Mouse (Mus musculus): ENCODE measurements around the gene Klra7. TPM values are rescaled to one million over a fixed set of nuclear protein-coding genes. Genes with fewer than 3 reads are reported as not detected.
"Not testable (repeated sequence)": the region's sequence is repeated elsewhere in the genome, so short reads cannot be mapped to it uniquely, and the experiment has no call there.

Klra7 gene
- polyA plus RNA-seq (2014; fragmentation: Nextera tagmentation; extraction: Ambion mirVana) = not detected in 2 replicates

DNA sequence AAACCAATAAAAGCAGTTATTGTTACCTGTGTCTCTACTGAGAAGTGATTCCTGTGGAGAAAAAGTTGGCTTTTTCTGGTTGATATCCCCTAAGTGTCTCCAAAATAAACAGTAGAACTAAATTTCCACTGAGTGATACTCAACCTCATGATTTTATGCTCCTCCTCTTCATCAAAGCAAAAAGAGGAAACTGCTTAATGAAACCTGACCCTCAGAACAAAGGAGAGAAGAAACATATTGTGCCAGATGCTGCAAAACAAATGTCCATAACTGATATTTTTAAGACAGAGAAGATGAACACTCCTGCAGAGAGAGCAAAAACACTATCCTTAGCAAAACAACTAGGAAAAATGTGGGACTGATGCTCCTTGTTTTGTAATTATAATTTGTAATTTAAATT lies at the start of gene Klra7:
TSS of gene Klra7 (minus strand) at position 101 of the 400 bp plus-strand sequence.
- no peaks in the 10 kb centered on the region for H3K9me3 ChIP-seq (ENCODE audit: control insufficient read depth, low read length)
- H3K4me3 ChIP-seq (ENCODE audit: low read depth, low read length) = no peak within 1 kb of the TSS
- DNase-seq (ENCODE audit: low spot score) (no peak), ATAC-seq (replicated peaks; ENCODE audit: low FRiP score) (no peak)
- H3K36me3 ChIP-seq (ENCODE audit: control insufficient read depth, insufficient read depth, low read length) = no peaks in the 10 kb centered on the region
- H3K4me2 ChIP-seq = no peak within 1 kb of the TSS
- H3K9ac ChIP-seq (ENCODE audit: low read depth, low read length) = no peak within 1 kb of the TSS
- no peaks in the 10 kb centered on the region for H3K4me1 ChIP-seq (replicated peaks; ENCODE audit: control insufficient read depth, insufficient read depth, low read length)
- H3K27ac ChIP-seq (ENCODE audit: low read depth, low read length) = no peak within 1 kb of the TSS
- no peaks in the 10 kb centered on the region for H3K27me3 ChIP-seq (replicated peaks; ENCODE audit: control insufficient read depth, insufficient read depth, low read length)

- H3K9me3 ChIP-seq (ENCODE audit: control insufficient read depth, low read length); ATAC-seq (replicated peaks; ENCODE audit: low FRiP score); DNase-seq (ENCODE audit: low spot score); H3K4me3 ChIP-seq (ENCODE audit: low read depth, low read length); H3K9ac ChIP-seq (ENCODE audit: low read depth, low read length); H3K4me1 ChIP-seq (replicated peaks; ENCODE audit: control insufficient read depth, insufficient read depth, low read length); H3K27me3 ChIP-seq (replicated peaks; ENCODE audit: control insufficient read depth, insufficient read depth, low read length); H3K27ac ChIP-seq (ENCODE audit: low read depth, low read length); H3K36me3 ChIP-seq (ENCODE audit: control insufficient read depth, insufficient read depth, low read length); H3K4me2 ChIP-seq: not testable (repeated sequence)
- WGBS = 70% methylated on average over 1 of the region's 1 CpGs
Measured at GRCm38 (mm10) chr6:130281828-130282227, 48.7 kb upstream of the Klra7 start, which contains the start of gene Klra10. Gene Klra10 (minus strand): TSS chr6:130281928.

- Histone ChIP-seq H3K9ac (ENCODE audit: low read depth, low read length) (no peak overlapping the region), H3K4me2 (no peak overlapping the region), H3K27me3 (replicated peaks; ENCODE audit: control insufficient read depth, insufficient read depth, low read length) (no peaks in the 10 kb centered on the region), H3K36me3 (ENCODE audit: control insufficient read depth, insufficient read depth, low read length) (no peaks in the 10 kb centered on the region), H3K27ac (ENCODE audit: low read depth, low read length) (no peak overlapping the region), H3K9me3 (ENCODE audit: control insufficient read depth, low read length) (peaks cover 9% of the 10 kb centered on the region; the same call in 1 of the 2 replicates), H3K4me3 (ENCODE audit: low read depth, low read length) (no peak overlapping the region), H3K4me1 (replicated peaks; ENCODE audit: control insufficient read depth, insufficient read depth, low read length) (no peaks in the 10 kb centered on the region)
- ATAC-seq (replicated peaks; ENCODE audit: low FRiP score) (no peak), DNase-seq (ENCODE audit: low spot score) (no peak)
- 84% methylated on average over 2 of the region's 2 CpGs for WGBS
Measured at GRCm38 (mm10) chr6:130255326-130255725, 22.2 kb upstream of the Klra7 start.

DNA sequence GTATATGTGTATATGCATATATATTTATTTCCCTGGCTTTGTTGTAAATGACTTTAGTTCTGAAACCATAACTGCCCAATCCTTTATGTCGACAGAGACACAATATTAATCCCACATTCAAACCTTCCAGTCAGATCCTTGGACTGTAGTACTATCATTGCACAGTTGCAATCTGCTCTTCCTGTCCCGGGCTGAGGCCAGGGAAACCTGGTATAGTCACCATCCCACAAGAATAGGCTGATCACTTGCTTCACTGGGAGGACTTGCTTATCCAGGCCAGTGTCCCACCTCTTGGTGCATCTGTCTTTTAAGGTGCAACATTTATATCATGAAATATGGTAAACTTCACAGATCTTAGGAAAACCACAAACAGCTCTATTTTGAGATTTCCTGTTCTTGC lies 4.4 kb upstream of the Klra7 start:
- no peaks in the 10 kb centered on the region for H3K9me3 ChIP-seq (ENCODE audit: control insufficient read depth, low read length)
- no peaks in the 10 kb centered on the region for H3K27me3 ChIP-seq (replicated peaks; ENCODE audit: control insufficient read depth, insufficient read depth, low read length)
- H3K4me3 ChIP-seq (ENCODE audit: low read depth, low read length) = no peak overlapping the region
- no peak overlapping the region for H3K27ac ChIP-seq (ENCODE audit: low read depth, low read length)
- H3K4me2 ChIP-seq = no peak overlapping the region
- WGBS = 64% methylated on average over 2 of the region's 2 CpGs
- no peak overlapping the region for H3K9ac ChIP-seq (ENCODE audit: low read depth, low read length)
- no peak for ATAC-seq (replicated peaks; ENCODE audit: low FRiP score)
- no peaks in the 10 kb centered on the region for H3K36me3 ChIP-seq (ENCODE audit: control insufficient read depth, insufficient read depth, low read length)
- DNase-seq (ENCODE audit: low spot score) = no peak
- H3K4me1 ChIP-seq (replicated peaks; ENCODE audit: control insufficient read depth, insufficient read depth, low read length) = no peaks in the 10 kb centered on the region

DNA sequence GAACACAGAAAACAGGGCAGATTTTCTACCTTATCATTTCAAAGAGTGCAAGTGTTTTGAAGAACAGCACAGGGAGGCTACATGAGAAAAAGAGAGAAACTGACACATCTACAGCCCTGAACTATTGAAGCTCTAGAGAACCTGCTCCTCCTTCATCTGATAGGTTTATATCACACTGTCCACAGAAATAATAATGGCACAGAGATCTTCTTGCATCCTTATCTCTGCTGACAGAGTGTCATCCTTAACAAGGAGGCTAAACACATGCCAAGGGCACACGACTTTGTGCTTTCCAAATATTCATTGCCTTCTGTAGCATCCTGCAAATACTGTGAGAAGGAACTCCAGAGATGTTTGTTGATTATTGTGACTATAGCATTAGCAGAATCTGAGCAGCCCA lies 3.5 kb upstream of the Klra7 start:
- Histone ChIP-seq H3K4me3 (ENCODE audit: low read depth, low read length) (no peak overlapping the region), H3K4me2 (no peak overlapping the region), H3K27ac (ENCODE audit: low read depth, low read length) (no peak overlapping the region), H3K4me1 (replicated peaks; ENCODE audit: control insufficient read depth, insufficient read depth, low read length) (no peaks in the 10 kb centered on the region), H3K9me3 (ENCODE audit: control insufficient read depth, low read length) (no peaks in the 10 kb centered on the region), H3K27me3 (replicated peaks; ENCODE audit: control insufficient read depth, insufficient read depth, low read length) (no peaks in the 10 kb centered on the region), H3K36me3 (ENCODE audit: control insufficient read depth, insufficient read depth, low read length) (no peaks in the 10 kb centered on the region), H3K9ac (ENCODE audit: low read depth, low read length) (no peak overlapping the region)
- ATAC-seq (replicated peaks; ENCODE audit: low FRiP score) (no peak), DNase-seq (ENCODE audit: low spot score) (no peak)
- WGBS = 39% methylated on average over 1 of the region's 1 CpGs

DNA sequence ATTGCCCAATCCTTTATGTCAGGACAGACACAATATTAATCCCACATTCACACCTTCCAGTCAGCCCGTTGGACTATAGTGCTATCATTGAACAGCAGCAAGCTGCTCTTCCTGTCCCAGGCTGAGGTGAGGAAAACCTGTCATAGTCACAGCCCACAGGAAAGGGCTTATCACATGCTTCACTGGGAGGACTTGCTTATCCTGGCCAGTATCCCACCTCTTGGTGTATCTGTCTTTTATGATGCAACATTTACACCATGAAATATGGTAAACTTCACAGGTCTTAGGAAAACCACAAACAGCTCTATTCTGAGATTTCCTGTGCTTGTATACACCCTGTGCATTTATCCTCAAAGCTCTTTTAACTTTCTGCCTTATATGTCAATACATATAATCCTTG lies 35.7 kb downstream of the Klra7 start:
- not testable (repeated sequence) for DNase-seq (ENCODE audit: low spot score); H3K9me3 ChIP-seq (ENCODE audit: control insufficient read depth, low read length); H3K27ac ChIP-seq (ENCODE audit: low read depth, low read length); ATAC-seq (replicated peaks; ENCODE audit: low FRiP score); H3K9ac ChIP-seq (ENCODE audit: low read depth, low read length); H3K4me2 ChIP-seq; H3K27me3 ChIP-seq (replicated peaks; ENCODE audit: control insufficient read depth, insufficient read depth, low read length); H3K4me3 ChIP-seq (ENCODE audit: low read depth, low read length); H3K36me3 ChIP-seq (ENCODE audit: control insufficient read depth, insufficient read depth, low read length); H3K4me1 ChIP-seq (replicated peaks; ENCODE audit: control insufficient read depth, insufficient read depth, low read length)
- WGBS = 59% methylated on average over 1 of the region's 1 CpGs

DNA sequence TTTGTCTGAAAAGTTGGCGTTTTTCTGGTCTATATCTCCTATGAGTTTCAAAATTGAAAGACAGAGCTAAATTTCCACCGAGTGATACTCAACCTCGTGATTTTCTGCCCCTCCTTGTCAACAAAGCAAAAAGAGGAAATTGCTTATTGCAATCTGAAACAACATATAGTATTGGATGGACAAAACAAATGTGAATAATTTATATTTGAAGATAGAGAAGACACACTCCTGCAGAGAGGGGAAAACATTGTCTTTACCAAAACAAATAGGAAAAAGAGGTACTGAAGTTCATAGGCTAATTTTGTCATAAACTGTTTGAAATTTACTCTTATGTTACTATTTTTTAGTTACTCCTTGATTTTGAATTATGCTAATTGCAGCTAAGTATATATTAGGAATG lies 40.1 kb downstream of the Klra7 start, which contains the start of gene Klra9:
TSS of gene Klra9 (minus strand) at position 101 of the 400 bp plus-strand sequence.
- not testable (repeated sequence) for H3K9me3 ChIP-seq (ENCODE audit: control insufficient read depth, low read length); ATAC-seq (replicated peaks; ENCODE audit: low FRiP score); H3K4me3 ChIP-seq (ENCODE audit: low read depth, low read length); H3K4me2 ChIP-seq; H3K27ac ChIP-seq (ENCODE audit: low read depth, low read length); H3K36me3 ChIP-seq (ENCODE audit: control insufficient read depth, insufficient read depth, low read length); H3K4me1 ChIP-seq (replicated peaks; ENCODE audit: control insufficient read depth, insufficient read depth, low read length); H3K27me3 ChIP-seq (replicated peaks; ENCODE audit: control insufficient read depth, insufficient read depth, low read length); H3K9ac ChIP-seq (ENCODE audit: low read depth, low read length); DNase-seq (ENCODE audit: low spot score)
- 53% methylated on average over 3 of the region's 3 CpGs for WGBS

Other genes with a start within 250 kb of the Klra7 start
- gene Klra6, start 206.4 kb downstream of the Klra7 start, polyA plus RNA-seq (2014; fragmentation: Nextera tagmentation; extraction: Ambion mirVana) = not detected in 2 replicates
- gene Klra4, start 166.1 kb downstream of the Klra7 start, polyA plus RNA-seq (2014; fragmentation: Nextera tagmentation; extraction: Ambion mirVana) = not detected in 2 replicates
- not detected in 2 replicates for gene Klra8, start 103.4 kb downstream of the Klra7 start, polyA plus RNA-seq (2014; fragmentation: Nextera tagmentation; extraction: Ambion mirVana)
- gene Klra9, start 40.2 kb downstream of the Klra7 start, polyA plus RNA-seq (2014; fragmentation: Nextera tagmentation; extraction: Ambion mirVana) = not detected in 2 replicates
- not detected in 2 replicates for gene Klra10, start 48.6 kb upstream of the Klra7 start, polyA plus RNA-seq (2014; fragmentation: Nextera tagmentation; extraction: Ambion mirVana)
- gene Klra3, start 104.3 kb upstream of the Klra7 start, polyA plus RNA-seq (2014; fragmentation: Nextera tagmentation; extraction: Ambion mirVana) = not detected in 2 replicates
- gene Klra1, start 153.6 kb upstream of the Klra7 start, polyA plus RNA-seq (2014; fragmentation: Nextera tagmentation; extraction: Ambion mirVana) = not detected in 2 replicates

Measured in liver, embryonic 11.5 days (tissue).